Mouse (Mus musculus) erythroblast, embryonic 14.5 days (primary cell): ENCODE measurements around the gene S1pr4. TPM values are rescaled to one million over a fixed set of nuclear protein-coding genes. Genes with fewer than 3 reads are reported as not detected.

Experiments used
- H3K27me3 ChIP-seq: 2 replicates; pipeline ENCODE4 v1.6.1; 2012; ENCODE audit warnings: inconsistent platforms; ENCODE audit not compliant: control insufficient read depth
- H3K36me3 ChIP-seq: 2 replicates; pipeline ENCODE4 v1.6.1; 2012; ENCODE audit warnings: mild to moderate bottlenecking, inconsistent platforms; ENCODE audit not compliant: control insufficient read depth
- H3K4me1 ChIP-seq: 2 replicates; pipeline ENCODE4 v1.6.1; 2012; ENCODE audit warnings: inconsistent platforms; ENCODE audit not compliant: control insufficient read depth
- H3K4me3 ChIP-seq: replicated peaks from 2 replicates; pipeline ENCODE3; 2012; ENCODE audit warnings: moderate library complexity, mild to moderate bottlenecking, inconsistent platforms
- H3K9me3 ChIP-seq: 2 replicates; pipeline ENCODE4 v1.6.1; 2012; ENCODE audit warnings: low read length, inconsistent platforms, mixed read lengths; ENCODE audit not compliant: control insufficient read depth
- GATA1 ChIP-seq: IDR thresholded peaks from 2 replicates; pipeline ENCODE4 v1.6.1; 2012; ENCODE audit warnings: low read length, inconsistent platforms, mixed read lengths
- TAL1 ChIP-seq: IDR thresholded peaks from 3 replicates; pipeline ENCODE4 v1.6.1; 2012; ENCODE audit warnings: low read length, inconsistent platforms, mixed read lengths
- polyA plus RNA-seq: library from polyadenylated mRNA; stranded (reverse); fragments of >175 nt; gene quantifications from 2 replicates; pipeline ENCODE4 v1.2.3, GENCODE M21; 2012

Gene S1pr4
- polyA plus RNA-seq = 0.04 and 0.05 TPM in 2 replicates

GRCm38 (mm10) chr10:81500032-81500431 is at the start of gene S1pr4:
TSS of gene S1pr4 (minus strand) at chr10:81500132.
- Histone ChIP-seq H3K4me3 (peak within 1 kb of the TSS; percentile 12), H3K4me1 (peaks cover 53% of the 10 kb centered on the region), H3K36me3 (0 out of 2 replicates have a peak, but pooled peaks cover under 1% of the 10 kb centered on the region), H3K9me3 (peaks cover 2% of the 10 kb centered on the region), H3K27me3 (no peaks in the 10 kb centered on the region; the same call in 1 of the 2 replicates)
- TF ChIP-seq TAL1 = no peak
- no peak for TF ChIP-seq GATA1

DNA sequence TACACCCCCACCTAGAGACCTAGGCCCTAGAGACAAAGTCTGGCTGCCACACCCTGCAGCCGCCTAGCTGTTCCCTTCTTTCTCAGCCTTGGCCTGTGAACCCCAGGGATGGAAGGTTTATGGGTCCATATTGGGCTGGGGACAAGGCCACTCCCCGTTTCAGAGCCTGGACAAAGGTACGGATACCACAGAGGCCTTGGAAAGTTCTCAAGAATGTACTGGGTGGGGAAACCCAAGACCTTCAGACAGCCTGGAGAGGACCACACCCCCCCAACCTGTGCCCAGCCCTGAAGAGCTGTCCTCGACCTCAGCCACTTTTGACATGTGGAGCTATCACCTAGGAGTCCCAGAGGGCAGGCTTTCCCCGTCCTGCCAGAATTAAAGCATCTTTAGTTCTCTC is 49.0 kb upstream of the S1pr4 start:
- H3K4me1 ChIP-seq = peaks cover 57% of the 10 kb centered on the region
- H3K9me3 ChIP-seq = peaks cover 3% of the 10 kb centered on the region
- H3K36me3 ChIP-seq = no peaks in the 10 kb centered on the region
- H3K27me3 ChIP-seq = no peaks in the 10 kb centered on the region
- no peak overlapping the region for H3K4me3 ChIP-seq
- no peak for TF ChIP-seq GATA1
- no peak for TF ChIP-seq TAL1

GRCm38 (mm10) chr10:81546788-81547571 is 47.0 kb upstream of the S1pr4 start:
- Histone ChIP-seq H3K36me3 (peaks cover 15% of the 10 kb centered on the region), H3K4me1 (peaks cover 72% of the 10 kb centered on the region), H3K27me3 (no peaks in the 10 kb centered on the region), H3K9me3 (no peaks in the 10 kb centered on the region), H3K4me3 (no peak overlapping the region)
- no peak for TF ChIP-seq GATA1
- TF ChIP-seq TAL1 = no peak

- Histone ChIP-seq H3K4me1 (peaks cover 72% of the 10 kb centered on the region), H3K4me3 (peak overlapping the region; percentile 70), H3K9me3 (no peaks in the 10 kb centered on the region), H3K36me3 (peaks cover 20% of the 10 kb centered on the region), H3K27me3 (no peaks in the 10 kb centered on the region)
- peak; percentile 25; the same call in 1 of the 2 replicates for TF ChIP-seq GATA1
- TF ChIP-seq TAL1 = no peak
Measured at GRCm38 (mm10) chr10:81546332-81546731, 46.4 kb upstream of the S1pr4 start.

- TF ChIP-seq TAL1 = no peak
- no peaks in the 10 kb centered on the region for H3K27me3 ChIP-seq
- peaks cover 69% of the 10 kb centered on the region for H3K4me1 ChIP-seq
Measured at GRCm38 (mm10) chr10:81545161-81545747, 45.3 kb upstream of the S1pr4 start, which contains the start of gene Gna11. TSS of gene Gna11 (minus strand) at chr10:81545190.

DNA sequence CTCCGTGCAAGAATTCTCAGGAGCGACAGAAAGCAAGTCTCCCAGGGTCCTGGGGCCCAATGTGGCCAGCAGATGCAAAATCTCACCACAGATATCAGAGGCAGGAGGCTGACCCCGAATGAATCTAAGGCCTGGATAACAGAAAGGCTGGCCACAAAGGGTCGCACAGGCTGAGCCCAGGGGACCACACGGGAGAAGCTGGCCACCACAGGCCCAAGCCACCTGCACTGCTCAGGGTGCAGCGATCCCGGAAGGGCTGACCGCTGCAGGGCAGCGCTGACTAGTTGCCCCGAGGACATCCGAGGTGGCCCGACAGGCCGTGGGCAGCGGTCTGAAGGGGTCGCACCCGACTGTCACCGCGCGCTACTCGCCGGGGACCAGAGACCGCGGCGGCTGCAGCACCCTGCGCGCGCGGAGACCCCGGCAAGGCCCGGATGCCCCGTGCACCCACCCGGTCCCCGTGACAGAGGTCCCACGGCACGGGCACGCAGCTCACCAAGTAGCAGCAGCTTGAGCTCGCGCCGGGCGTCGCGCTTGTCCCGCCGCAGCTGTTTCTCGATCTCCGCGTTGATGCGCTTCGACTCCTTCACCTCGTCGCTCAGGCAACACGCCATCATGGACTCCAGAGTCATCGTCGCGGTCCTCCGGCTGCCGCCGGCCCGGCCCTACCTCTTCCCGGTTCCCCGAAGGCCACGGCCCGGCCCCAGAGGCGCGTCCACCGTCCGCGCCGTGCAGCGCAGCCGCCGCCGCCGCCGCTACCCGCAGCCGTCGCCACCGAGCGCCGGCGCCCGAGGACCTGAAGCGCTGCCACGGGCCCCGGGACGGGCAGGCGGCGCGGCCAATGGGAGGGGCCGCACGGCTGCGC is 44.6 kb upstream of the S1pr4 start:
- H3K27me3 ChIP-seq = no peaks in the 10 kb centered on the region
- peaks cover 36% of the 10 kb centered on the region for H3K36me3 ChIP-seq

More at GRCm38 (mm10) chr10:81545161-81545747, 45.3 kb upstream of the S1pr4 start, which contains the start of gene Gna11:
- Histone ChIP-seq H3K9me3 (no peaks in the 10 kb centered on the region), H3K36me3 (peaks cover 28% of the 10 kb centered on the region), H3K4me3 (peak within 1 kb of the TSS; percentile 70)

GRCm38 (mm10) chr10:81543633-81544032 is 43.7 kb upstream of the S1pr4 start:
- H3K36me3 ChIP-seq = peaks cover 45% of the 10 kb centered on the region
- no peaks in the 10 kb centered on the region for H3K9me3 ChIP-seq
- peak overlapping the region; percentile 70 for H3K4me3 ChIP-seq
- peaks cover 72% of the 10 kb centered on the region for H3K4me1 ChIP-seq
- TF ChIP-seq GATA1 (no peak), TAL1 (no peak)
- no peaks in the 10 kb centered on the region for H3K27me3 ChIP-seq

More for the DNA sequence above, 44.6 kb upstream of the S1pr4 start:
- peaks cover 69% of the 10 kb centered on the region for H3K4me1 ChIP-seq
- no peaks in the 10 kb centered on the region for H3K9me3 ChIP-seq
- TF ChIP-seq GATA1 (no peak), TAL1 (no peak)
- peak overlapping the region; percentile 70 for H3K4me3 ChIP-seq

- peaks cover 51% of the 10 kb centered on the region for H3K36me3 ChIP-seq
- H3K27me3 ChIP-seq = no peaks in the 10 kb centered on the region
- TF ChIP-seq TAL1 = no peak
- TF ChIP-seq GATA1 = no peak
- peaks cover 73% of the 10 kb centered on the region for H3K4me1 ChIP-seq
- H3K9me3 ChIP-seq = no peaks in the 10 kb centered on the region
- peak overlapping the region; percentile 70 for H3K4me3 ChIP-seq
Measured at GRCm38 (mm10) chr10:81542727-81543460, 43.0 kb upstream of the S1pr4 start.
